Mouse (Mus musculus) embryonic facial prominence, embryonic 13.5 days (tissue): Measurements from ENCODE around the gene Tdrd3. TPM values are rescaled to one million over a fixed set of nuclear protein-coding genes. Genes with fewer than 3 reads are reported as not detected.

Source experiments
- ATAC-seq: fragments of 200-750 bp; cut with Nextera tagmentation; 2 replicates; pipeline ENCODE4 v1.8.0; 2017; ENCODE audit warnings: low read depth; ENCODE audit not compliant: insufficient number of reproducible peaks, insufficient read depth, low FRiP score, low TSS enrichment
- H3K27ac ChIP-seq: fragments of 300-500 bp; sonication (generic); 2 replicates; pipeline ENCODE4 v1.5.1; 2015; ENCODE audit warnings: moderate library complexity, mild to moderate bottlenecking, inconsistent platforms
- H3K27me3 ChIP-seq: fragments of 300-500 bp; sonication (generic); 2 replicates; pipeline ENCODE4 v1.6.1; 2015; ENCODE audit warnings: mild to moderate bottlenecking, inconsistent platforms
- H3K36me3 ChIP-seq: fragments of 300-500 bp; sonication (generic); 2 replicates; pipeline ENCODE4 v1.6.1; 2015; ENCODE audit warnings: mild to moderate bottlenecking, inconsistent platforms
- H3K4me1 ChIP-seq: fragments of 300-500 bp; sonication (generic); 2 replicates; pipeline ENCODE4 v1.6.1; 2015; ENCODE audit warnings: inconsistent platforms
- H3K4me2 ChIP-seq: fragments of 300-500 bp; sonication (generic); 2 replicates; pipeline ENCODE4 v1.6.1; 2015; ENCODE audit warnings: moderate library complexity, mild to moderate bottlenecking, inconsistent platforms
- H3K4me3 ChIP-seq: fragments of 300-500 bp; sonication (generic); 2 replicates; pipeline ENCODE4 v1.5.1; 2015; ENCODE audit warnings: mild to moderate bottlenecking, inconsistent platforms
- H3K9ac ChIP-seq: fragments of 300-500 bp; sonication (generic); 2 replicates; pipeline ENCODE4 v1.6.1; 2015; ENCODE audit warnings: mild to moderate bottlenecking, inconsistent platforms
- H3K9me3 ChIP-seq: fragments of 300-500 bp; sonication (generic); 2 replicates; pipeline ENCODE4 v1.6.1; 2016; ENCODE audit warnings: inconsistent platforms
- WGBS: fragments of 180-500 bp; shearing (Covaris S2); methylation state at CpG from one replicate; pipeline ENCODE4 v1.1.7; 2015; ENCODE audit warnings: mixed read lengths; 5-methylcytosine and 5-hydroxymethylcytosine counted together
- polyA plus RNA-seq: library from polyadenylated mRNA; unstranded; fragments of >200 nt; fragmentation: Nextera tagmentation; extraction: Ambion mirVana; gene quantifications from 2 replicates; pipeline ENCODE4 v1.2.1, GENCODE M21; 2015

Gene Tdrd3
- polyA plus RNA-seq, 1 experiment from 2014 or later: 42.2 TPM

- 85% methylated on average over 3 of the region's 3 CpGs for WGBS
- H3K27ac ChIP-seq: no peak overlapping the region
- H3K4me2 ChIP-seq: no peak overlapping the region
- no peaks in the 10 kb centered on the region for H3K9me3 ChIP-seq
- no peaks in the 10 kb centered on the region for H3K27me3 ChIP-seq
- no peaks in the 10 kb centered on the region for H3K36me3 ChIP-seq
- H3K9ac ChIP-seq: no peak overlapping the region
- peaks cover 33% of the 10 kb centered on the region for H3K4me1 ChIP-seq
- H3K4me3 ChIP-seq: no peak overlapping the region
- ATAC-seq: no peak
Measured at GRCm38 (mm10) chr14:87422432-87422831, 6.0 kb downstream of the Tdrd3 start.

GRCm38 (mm10) chr14:87426297-87426922 lies 10.0 kb downstream of the Tdrd3 start:
- H3K4me1 ChIP-seq: peaks cover 15% of the 10 kb centered on the region; the same call in 1 of the 2 replicates
- H3K27me3 ChIP-seq: no peaks in the 10 kb centered on the region
- H3K9me3 ChIP-seq: no peaks in the 10 kb centered on the region
- no peak overlapping the region for H3K9ac ChIP-seq
- 55% methylated on average over 7 of the region's 7 CpGs for WGBS
- ATAC-seq: no peak
- no peak overlapping the region for H3K4me3 ChIP-seq
- no peak overlapping the region for H3K4me2 ChIP-seq
- no peaks in the 10 kb centered on the region for H3K36me3 ChIP-seq
- H3K27ac ChIP-seq: no peak overlapping the region

DNA sequence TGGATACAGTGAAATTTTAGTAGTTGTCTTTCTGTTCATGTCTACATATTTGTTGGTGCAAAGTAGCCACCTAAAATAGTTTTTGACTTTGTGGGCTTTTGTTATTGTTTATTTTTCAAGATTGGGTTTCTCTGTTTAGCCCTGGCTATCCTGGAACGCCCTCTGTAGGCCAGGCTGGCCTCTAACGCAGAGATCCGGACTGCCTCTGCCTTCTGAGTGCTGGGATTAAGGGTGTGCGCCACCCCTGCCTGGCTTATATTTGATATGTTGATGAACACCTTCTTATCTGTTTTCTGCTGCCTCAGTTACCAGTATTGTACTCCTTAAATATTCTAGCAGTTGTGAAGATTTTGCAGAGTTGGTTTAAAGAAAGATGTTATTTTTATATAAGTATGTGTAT lies 10.6 kb downstream of the Tdrd3 start:
- no peak overlapping the region for H3K4me3 ChIP-seq

GRCm38 (mm10) chr14:87427659-87428289 lies 11.3 kb downstream of the Tdrd3 start:
- H3K9ac ChIP-seq: no peak overlapping the region
- peaks cover 15% of the 10 kb centered on the region; the same call in 1 of the 2 replicates for H3K4me1 ChIP-seq
- H3K27ac ChIP-seq: no peak overlapping the region
- H3K27me3 ChIP-seq: no peaks in the 10 kb centered on the region
- ATAC-seq: no peak
- peaks cover 3% of the 10 kb centered on the region; the same call in 1 of the 2 replicates for H3K36me3 ChIP-seq
- H3K9me3 ChIP-seq: no peaks in the 10 kb centered on the region
- H3K4me2 ChIP-seq: no peak overlapping the region
- no peak overlapping the region for H3K4me3 ChIP-seq
- WGBS: 88% methylated on average over 5 of the region's 5 CpGs

More for the DNA sequence above, 10.6 kb downstream of the Tdrd3 start:
- Histone ChIP-seq H3K36me3 (peaks cover 3% of the 10 kb centered on the region; the same call in 1 of the 2 replicates), H3K4me2 (no peak overlapping the region), H3K9ac (no peak overlapping the region), H3K27me3 (no peaks in the 10 kb centered on the region), H3K4me1 (peaks cover 15% of the 10 kb centered on the region; the same call in 1 of the 2 replicates), H3K9me3 (no peaks in the 10 kb centered on the region), H3K27ac (no peak overlapping the region)
- 93% methylated on average over 4 of the region's 4 CpGs for WGBS
- ATAC-seq: no peak

- no peak overlapping the region for H3K4me2 ChIP-seq
- peaks cover 13% of the 10 kb centered on the region; the same call in 1 of the 2 replicates for H3K36me3 ChIP-seq
- H3K27ac ChIP-seq: no peak overlapping the region
- no peaks in the 10 kb centered on the region for H3K4me1 ChIP-seq
- no peaks in the 10 kb centered on the region for H3K9me3 ChIP-seq
- H3K4me3 ChIP-seq: no peak overlapping the region
- no peaks in the 10 kb centered on the region for H3K27me3 ChIP-seq
- 78% methylated on average over 5 of the region's 5 CpGs for WGBS
- H3K9ac ChIP-seq: no peak overlapping the region
- no peak for ATAC-seq
Measured at GRCm38 (mm10) chr14:87433390-87433915, 17.0 kb downstream of the Tdrd3 start.

GRCm38 (mm10) chr14:87435382-87435781 lies 18.9 kb downstream of the Tdrd3 start:
- Histone ChIP-seq H3K4me2 (no peak overlapping the region), H3K4me1 (peaks cover 6% of the 10 kb centered on the region; the same call in 1 of the 2 replicates), H3K9me3 (no peaks in the 10 kb centered on the region), H3K27me3 (no peaks in the 10 kb centered on the region), H3K9ac (no peak overlapping the region), H3K27ac (no peak overlapping the region), H3K4me3 (no peak overlapping the region), H3K36me3 (peaks cover 13% of the 10 kb centered on the region; the same call in 1 of the 2 replicates)
- WGBS: 88% methylated on average over 4 of the region's 4 CpGs
- ATAC-seq: no peak

GRCm38 (mm10) chr14:87439721-87440120 lies 23.3 kb downstream of the Tdrd3 start:
- Histone ChIP-seq H3K27me3 (no peaks in the 10 kb centered on the region), H3K27ac (no peak overlapping the region), H3K9ac (no peak overlapping the region), H3K4me1 (peaks cover 8% of the 10 kb centered on the region; the same call in 1 of the 2 replicates), H3K36me3 (peaks cover 13% of the 10 kb centered on the region; the same call in 1 of the 2 replicates), H3K4me2 (no peak overlapping the region), H3K4me3 (no peak overlapping the region), H3K9me3 (0 out of 2 replicates have a peak, but pooled peaks cover 3% of the 10 kb centered on the region)
- ATAC-seq: no peak
- 7% methylated on average over 2 of the region's 2 CpGs for WGBS

GRCm38 (mm10) chr14:87446331-87446913 lies 30.0 kb downstream of the Tdrd3 start:
- Histone ChIP-seq H3K4me3 (no peak overlapping the region), H3K9me3 (0 out of 2 replicates have a peak, but pooled peaks cover 3% of the 10 kb centered on the region), H3K9ac (no peak overlapping the region), H3K4me1 (0 out of 2 replicates have a peak, but pooled peaks cover 2% of the 10 kb centered on the region), H3K27me3 (no peaks in the 10 kb centered on the region), H3K4me2 (no peak overlapping the region), H3K27ac (no peak overlapping the region), H3K36me3 (peaks cover 12% of the 10 kb centered on the region)
- WGBS: 71% methylated on average over 8 of the region's 8 CpGs
- ATAC-seq: no peak

- Histone ChIP-seq H3K27me3 (no peaks in the 10 kb centered on the region), H3K9ac (no peak overlapping the region), H3K4me1 (0 out of 2 replicates have a peak, but pooled peaks cover 3% of the 10 kb centered on the region), H3K36me3 (peaks cover 9% of the 10 kb centered on the region), H3K4me3 (no peak overlapping the region), H3K4me2 (no peak overlapping the region), H3K9me3 (no peaks in the 10 kb centered on the region), H3K27ac (no peak overlapping the region)
- 7% methylated on average over 7 of the region's 7 CpGs for WGBS
- ATAC-seq: no peak
Measured at GRCm38 (mm10) chr14:87451645-87452443, 35.4 kb downstream of the Tdrd3 start.

GRCm38 (mm10) chr14:87455630-87456175 lies 39.3 kb downstream of the Tdrd3 start:
- Histone ChIP-seq H3K27me3 (no peaks in the 10 kb centered on the region), H3K4me2 (no peak overlapping the region), H3K36me3 (peaks cover 10% of the 10 kb centered on the region), H3K9ac (no peak overlapping the region), H3K4me1 (0 out of 2 replicates have a peak, but pooled peaks cover 3% of the 10 kb centered on the region), H3K27ac (no peak overlapping the region), H3K9me3 (no peaks in the 10 kb centered on the region), H3K4me3 (no peak overlapping the region)
- 82% methylated on average over 5 of the region's 5 CpGs for WGBS
- no peak for ATAC-seq

GRCm38 (mm10) chr14:87459777-87460176 lies 43.3 kb downstream of the Tdrd3 start:
- H3K4me2 ChIP-seq: no peak overlapping the region
- ATAC-seq: no peak
- H3K4me3 ChIP-seq: no peak overlapping the region
- H3K9ac ChIP-seq: no peak overlapping the region
- no peaks in the 10 kb centered on the region for H3K27me3 ChIP-seq
- WGBS: 90% methylated on average over 1 of the region's 1 CpGs
- peaks cover 5% of the 10 kb centered on the region for H3K36me3 ChIP-seq
- H3K9me3 ChIP-seq: no peaks in the 10 kb centered on the region
- peaks cover 4% of the 10 kb centered on the region for H3K4me1 ChIP-seq
- no peak overlapping the region for H3K27ac ChIP-seq
